Mouse (Mus musculus): ENCODE measurements around the gene Dynlt1c. TPM values are rescaled to one million over a fixed set of nuclear protein-coding genes. Genes with fewer than 3 reads are reported as not detected.
"Not testable (repeated sequence)": the region's sequence is repeated elsewhere in the genome, so short reads cannot be mapped to it uniquely, and the experiment has no call there.

The Dynlt1c gene
- polyA plus RNA-seq, 1 experiment = 0.79 TPM

- H3K4me1 ChIP-seq; H3K27me3 ChIP-seq (replicated peaks); H3K9me3 ChIP-seq; H3K36me3 ChIP-seq (replicated peaks; ENCODE audit: low read length); H3K4me3 ChIP-seq (replicated peaks): not testable (repeated sequence)
Measured at GRCm38 (mm10) chr17:6656471-6656870, 55.0 kb downstream of the Dynlt1c start.

GRCm38 (mm10) chr17:6658801-6659200 is 57.3 kb downstream of the Dynlt1c start, which contains the start of gene Sytl3:
Gene Sytl3 (plus strand): TSS chr17:6659093.
- not testable (repeated sequence) for H3K9me3 ChIP-seq; H3K4me3 ChIP-seq (replicated peaks); H3K36me3 ChIP-seq (replicated peaks; ENCODE audit: low read length); H3K27me3 ChIP-seq (replicated peaks); H3K4me1 ChIP-seq

Other genes with a start within 250 kb of the Dynlt1c start
- 10.9 and 24.4 TPM in 2 replicates for gene Dynlt1b, start 171.6 kb upstream of the Dynlt1c start, polyA plus RNA-seq (2012; ENCODE audit: insufficient read depth, low replicate concordance)
- 0.47 and 10.5 TPM in 2 replicates for gene Dynlt1f, start 54.2 kb downstream of the Dynlt1c start, polyA plus RNA-seq (2012; ENCODE audit: insufficient read depth, low replicate concordance)
- 0.37 TPM in 1 of 2 replicates, not detected in the other for gene Sytl3, start 57.4 kb downstream of the Dynlt1c start, polyA plus RNA-seq (2012; ENCODE audit: insufficient read depth, low replicate concordance)
- 7.8 and 123 TPM in 2 replicates for gene Ezr, start 181.1 kb downstream of the Dynlt1c start, polyA plus RNA-seq (2012; ENCODE audit: insufficient read depth, low replicate concordance)

All from megakaryocyte, embryonic 14.5 days (primary cell).